Mouse (Mus musculus) granulocyte monocyte progenitor cell, adult 5-6 weeks (primary cell): ENCODE measurements around the gene Tssk1. TPM values are rescaled to one million over a fixed set of nuclear protein-coding genes. Genes with fewer than 3 reads are reported as not detected.
A peak's percentile ranks its signal among the peaks of the same experiment; 100 is the strongest.

ENCODE experiments used
- ATAC-seq: replicated peaks from 2 replicates; pipeline ENCODE4 v1.8.0; 2016; ENCODE audit warnings: mild to moderate bottlenecking, moderate TSS enrichment, inconsistent platforms; ENCODE audit not compliant: poor library complexity, severe bottlenecking
- total RNA-seq, 2 experiments: library from RNA; stranded (forward) in 1 of 2; stranded (reverse) in 1 of 2; fragments of 200-712, 200-1000 nt in 1 of 2; fragments of >200 nt in 1 of 2; fragmentation: Nextera tagmentation in 1 of 2; gene quantifications; 2 replicates each; pipeline ENCODE4 v1.2.3; 2014 to 2017

The Tssk1 gene
- total RNA-seq, 2 experiments from 2014 or later: not detected

- ATAC-seq: peak; percentile 96
Measured at GRCm38 (mm10) chr16:17938821-17939220, 44.8 kb downstream of the Tssk1 start.

GRCm38 (mm10) chr16:17939255-17939751, 45.3 kb downstream of the Tssk1 start:
- 0 out of 2 replicates have a peak, but pooled peaks have one; percentile 19 for ATAC-seq

- ATAC-seq: no peak
Measured at GRCm38 (mm10) chr16:17943466-17943865, 49.4 kb downstream of the Tssk1 start.

GRCm38 (mm10) chr16:17945081-17945831, 51.2 kb downstream of the Tssk1 start:
- ATAC-seq: no peak

Other genes with a start within 250 kb of the Tssk1 start
- not detected in 2 replicates for gene Ccdc74a, start 247.8 kb upstream of the Tssk1 start, total RNA-seq (2014; fragmentation: Nextera tagmentation)
- gene Ccdc74a, start 247.8 kb upstream of the Tssk1 start, total RNA-seq (2017): not detected in 2 replicates
- gene Med15, start 161.3 kb upstream of the Tssk1 start, total RNA-seq (2014; fragmentation: Nextera tagmentation): 59.4 and 61.7 TPM in 2 replicates
- gene Med15, start 161.3 kb upstream of the Tssk1 start, total RNA-seq (2017): 21.3 and 23.7 TPM in 2 replicates
- 16.7 and 20.1 TPM in 2 replicates for gene Klhl22, start 134.6 kb upstream of the Tssk1 start, total RNA-seq (2014; fragmentation: Nextera tagmentation)
- 13.2 and 24.6 TPM in 2 replicates for gene Klhl22, start 134.6 kb upstream of the Tssk1 start, total RNA-seq (2017)
- 1.1 TPM in 1 of 2 replicates, not detected in the other for gene Scarf2, start 96.9 kb upstream of the Tssk1 start, total RNA-seq (2014; fragmentation: Nextera tagmentation)
- gene Scarf2, start 96.9 kb upstream of the Tssk1 start, total RNA-seq (2017): not detected in 2 replicates
- not detected in 2 replicates for gene B830017H08Rik, start 61.1 kb upstream of the Tssk1 start, total RNA-seq (2014; fragmentation: Nextera tagmentation)
- gene B830017H08Rik, start 61.1 kb upstream of the Tssk1 start, total RNA-seq (2017): not detected in 2 replicates
- gene Car15, start 55.9 kb upstream of the Tssk1 start, total RNA-seq (2014; fragmentation: Nextera tagmentation): 3.0 and 5.2 TPM in 2 replicates
- gene Car15, start 55.9 kb upstream of the Tssk1 start, total RNA-seq (2017): not detected in 2 replicates
- gene Gm20518, start 2.6 kb upstream of the Tssk1 start, total RNA-seq (2014; fragmentation: Nextera tagmentation): 0.06 and 0.69 TPM in 2 replicates
- gene Gm20518, start 2.6 kb upstream of the Tssk1 start, total RNA-seq (2017): 0.69 TPM in 1 of 2 replicates, not detected in the other
- 26.6 and 33.0 TPM in 2 replicates for gene Dgcr2, start 4.3 kb downstream of the Tssk1 start, total RNA-seq (2014; fragmentation: Nextera tagmentation)
- gene Dgcr2, start 4.3 kb downstream of the Tssk1 start, total RNA-seq (2017): 43.1 and 49.6 TPM in 2 replicates
- not detected in 2 replicates for gene Tssk2, start 4.4 kb downstream of the Tssk1 start, total RNA-seq (2014; fragmentation: Nextera tagmentation)
- not detected in 2 replicates for gene Tssk2, start 4.4 kb downstream of the Tssk1 start, total RNA-seq (2017)
- 15.3 and 15.7 TPM in 2 replicates for gene Ess2, start 17.1 kb downstream of the Tssk1 start, total RNA-seq (2014; fragmentation: Nextera tagmentation)
- 19.6 and 19.7 TPM in 2 replicates for gene Ess2, start 17.1 kb downstream of the Tssk1 start, total RNA-seq (2017)
- not detected in 2 replicates for gene Gsc2, start 20.8 kb downstream of the Tssk1 start, total RNA-seq (2014; fragmentation: Nextera tagmentation)
- not detected in 2 replicates for gene Gsc2, start 20.8 kb downstream of the Tssk1 start, total RNA-seq (2017)
- gene Slc25a1, start 34.0 kb downstream of the Tssk1 start, total RNA-seq (2014; fragmentation: Nextera tagmentation): 32.0 and 36.3 TPM in 2 replicates
- gene Slc25a1, start 34.0 kb downstream of the Tssk1 start, total RNA-seq (2017): 40.6 and 47.9 TPM in 2 replicates
- not detected in 2 replicates for gene Vpreb2, start 86.2 kb downstream of the Tssk1 start, total RNA-seq (2014; fragmentation: Nextera tagmentation)
- gene Vpreb2, start 86.2 kb downstream of the Tssk1 start, total RNA-seq (2017): not detected in 2 replicates
- gene Dgcr6, start 158.6 kb downstream of the Tssk1 start, total RNA-seq (2014; fragmentation: Nextera tagmentation): 22.3 and 53.9 TPM in 2 replicates
- 19.7 and 24.1 TPM in 2 replicates for gene Dgcr6, start 158.6 kb downstream of the Tssk1 start, total RNA-seq (2017)
- gene Prodh, start 196.0 kb downstream of the Tssk1 start, total RNA-seq (2014; fragmentation: Nextera tagmentation): 30.0 and 39.3 TPM in 2 replicates
- 57.8 and 64.9 TPM in 2 replicates for gene Prodh, start 196.0 kb downstream of the Tssk1 start, total RNA-seq (2017)
- gene Rtn4r, start 233.4 kb downstream of the Tssk1 start, total RNA-seq (2014; fragmentation: Nextera tagmentation): 4.5 and 14.7 TPM in 2 replicates
- gene Rtn4r, start 233.4 kb downstream of the Tssk1 start, total RNA-seq (2017): 2.7 and 2.9 TPM in 2 replicates